Mouse (Mus musculus) testis, adult 2 months (tissue): ENCODE measurements around the gene Ube2l3.

Experiments used
- CTCF ChIP-seq: fragments of 200-500 bp; IDR thresholded peaks from 2 replicates; pipeline ENCODE4 v1.5.1; 2012; ENCODE audit warnings: low read depth, mild to moderate bottlenecking, inconsistent platforms, low read length, moderate library complexity; ENCODE audit not compliant: control insufficient read depth, insufficient read depth, insufficient replicate concordance
- POLR2A ChIP-seq: fragments of 200-500 bp; IDR thresholded peaks from 2 replicates; pipeline ENCODE4 v1.6.1; 2012; ENCODE audit warnings: low read depth, mild to moderate bottlenecking, inconsistent platforms, low read length, moderate library complexity; ENCODE audit not compliant: control insufficient read depth

DNA sequence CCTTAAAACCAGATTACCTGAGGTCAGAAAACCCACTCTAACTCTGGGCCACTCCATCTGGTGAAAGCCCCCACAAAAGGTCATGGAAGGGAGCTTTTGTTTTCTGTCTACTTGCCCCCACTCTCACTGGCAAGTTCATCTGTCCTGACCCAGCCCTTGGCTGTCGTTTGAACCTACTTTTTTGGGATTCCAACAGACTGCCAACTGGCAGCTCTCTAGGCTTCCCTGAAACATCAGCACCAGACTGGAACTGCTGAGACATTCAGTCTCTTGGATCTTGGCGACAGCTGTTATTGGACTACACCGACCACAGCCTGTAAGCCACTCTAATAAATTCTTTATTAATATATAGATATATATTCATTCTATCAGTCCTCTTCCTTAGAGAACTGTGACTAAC lies 19.4 kb downstream of the Ube2l3 start:
- TF ChIP-seq CTCF (no peak), POLR2A (no peak)
